Mouse (Mus musculus) limb, embryonic 11.5 days (tissue): ENCODE measurements around the gene Snrpf. TPM values are rescaled to one million over a fixed set of nuclear protein-coding genes. Genes with fewer than 3 reads are reported as not detected.

ENCODE experiments used
- ATAC-seq: fragments of 200-750 bp; cut with Nextera tagmentation; 2 replicates; pipeline ENCODE4 v1.8.0; 2017; ENCODE audit warnings: low read depth; ENCODE audit not compliant: insufficient number of reproducible peaks, low FRiP score, low TSS enrichment
- DNase-seq: peaks from one replicate; pipeline ENCODE4 v3.0.0-alpha.2; 2015; ENCODE audit warnings: low spot score
- H3K27ac ChIP-seq: fragments of 300-500 bp; sonication (generic); replicated peaks from 2 replicates; pipeline ENCODE4 v1.5.1; 2014; ENCODE audit warnings: low read depth, mild to moderate bottlenecking, low read length
- H3K27me3 ChIP-seq: fragments of 300-500 bp; sonication (generic); 2 replicates; pipeline ENCODE4 v1.6.1; 2014; ENCODE audit warnings: mild to moderate bottlenecking, low read length, mixed read lengths; ENCODE audit not compliant: control insufficient read depth, insufficient read depth
- H3K36me3 ChIP-seq: fragments of 300-500 bp; sonication (generic); 2 replicates; pipeline ENCODE4 v1.6.1; 2014; ENCODE audit warnings: mild to moderate bottlenecking, low read length, moderate library complexity, mixed read lengths; ENCODE audit not compliant: control insufficient read depth, insufficient read depth
- H3K4me1 ChIP-seq: fragments of 300-500 bp; sonication (generic); 2 replicates; pipeline ENCODE4 v1.6.1; 2014; ENCODE audit warnings: low read length, mixed read lengths; ENCODE audit not compliant: control insufficient read depth, insufficient read depth
- H3K4me2 ChIP-seq: fragments of 300-500 bp; sonication (generic); 2 replicates; pipeline ENCODE4 v1.6.1; 2014; ENCODE audit warnings: low read depth, mild to moderate bottlenecking, moderate library complexity; ENCODE audit not compliant: severe bottlenecking
- H3K4me3 ChIP-seq: fragments of 300-500 bp; sonication (generic); 2 replicates; pipeline ENCODE4 v1.5.1; 2014; ENCODE audit warnings: low read depth, low read length
- H3K9ac ChIP-seq: fragments of 300-500 bp; sonication (generic); 2 replicates; pipeline ENCODE4 v1.6.1; 2014; ENCODE audit warnings: mild to moderate bottlenecking, low read length
- H3K9me3 ChIP-seq: fragments of 300-500 bp; sonication (generic); 2 replicates; pipeline ENCODE4 v1.6.1; 2016; ENCODE audit warnings: low read length; ENCODE audit not compliant: control insufficient read depth
- WGBS: fragments of 180-500 bp; shearing (Covaris S2); extraction: QIAGEN DNeasy Blood & Tissue Kit; methylation state at CpG from one replicate; pipeline ENCODE4 v1.1.7; 2014; 5-methylcytosine and 5-hydroxymethylcytosine counted together
- polyA plus RNA-seq: library from polyadenylated mRNA; unstranded; fragments of >200 nt; fragmentation: Nextera tagmentation; extraction: Ambion mirVana; gene quantifications from 2 replicates; pipeline ENCODE4 v1.2.1, GENCODE M21; 2014

Snrpf gene
- polyA plus RNA-seq, 1 experiment from 2014 or later, result 200 TPM

- no peak overlapping the region for H3K4me2 ChIP-seq
- H3K4me1 ChIP-seq, result no peaks in the 10 kb centered on the region
- DNase-seq, result no peak
- WGBS, result 72% methylated on average over 3 of the region's 3 CpGs
- H3K27ac ChIP-seq, result no peak overlapping the region
- no peak for ATAC-seq
- no peaks in the 10 kb centered on the region for H3K36me3 ChIP-seq
- no peaks in the 10 kb centered on the region for H3K27me3 ChIP-seq
- H3K4me3 ChIP-seq, result no peak overlapping the region
- no peaks in the 10 kb centered on the region for H3K9me3 ChIP-seq
- H3K9ac ChIP-seq, result no peak overlapping the region
Observed at GRCm38 (mm10) chr10:93596641-93597040, 7.1 kb upstream of the Snrpf start.

DNA sequence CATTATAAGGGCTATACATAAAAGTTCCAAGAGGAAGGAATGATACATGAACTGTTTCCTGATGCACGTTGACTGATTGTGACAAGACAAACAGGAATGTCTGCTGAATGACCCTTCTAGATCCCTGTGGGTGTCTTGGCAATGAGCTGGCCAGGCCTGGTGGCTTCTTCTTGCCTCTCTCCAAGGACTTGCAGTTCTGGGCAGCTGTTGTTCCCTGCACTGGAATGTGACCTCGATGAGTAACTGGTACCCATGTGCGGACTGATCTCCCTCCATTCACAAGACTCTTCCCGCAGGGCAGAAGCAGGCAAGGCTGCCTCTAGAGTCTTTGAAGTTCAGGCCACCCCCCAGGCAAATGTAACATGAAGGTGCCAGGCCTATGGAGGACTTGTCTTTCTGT is 6.3 kb upstream of the Snrpf start:
- H3K36me3 ChIP-seq, result no peaks in the 10 kb centered on the region
- no peak overlapping the region for H3K4me2 ChIP-seq
- no peaks in the 10 kb centered on the region for H3K4me1 ChIP-seq
- H3K27ac ChIP-seq, result no peak overlapping the region
- no peak overlapping the region for H3K9ac ChIP-seq
- no peaks in the 10 kb centered on the region for H3K27me3 ChIP-seq
- ATAC-seq (no peak), DNase-seq (no peak)
- H3K9me3 ChIP-seq, result no peaks in the 10 kb centered on the region
- H3K4me3 ChIP-seq, result no peak overlapping the region
- WGBS, result 56% methylated on average over 4 of the region's 4 CpGs

- Histone ChIP-seq H3K4me3 (peak overlapping the region; percentile 37), H3K4me1 (no peaks in the 10 kb centered on the region), H3K4me2 (peak overlapping the region; percentile 71), H3K9me3 (no peaks in the 10 kb centered on the region), H3K36me3 (no peaks in the 10 kb centered on the region), H3K27me3 (no peaks in the 10 kb centered on the region), H3K27ac (no peak overlapping the region), H3K9ac (peak overlapping the region; percentile 43)
- ATAC-seq, result peak; percentile 76
- WGBS, result 2% methylated on average over 22 of the region's 22 CpGs
- DNase-seq, result peak; percentile 90
Observed at GRCm38 (mm10) chr10:93594022-93594482, 4.5 kb upstream of the Snrpf start.

- no peaks in the 10 kb centered on the region; the same call in 1 of the 2 replicates for H3K36me3 ChIP-seq
- no peak overlapping the region for H3K9ac ChIP-seq
- H3K4me2 ChIP-seq, result no peak overlapping the region
- DNase-seq (no peak), ATAC-seq (no peak)
- no peak overlapping the region for H3K4me3 ChIP-seq
- no peaks in the 10 kb centered on the region for H3K27me3 ChIP-seq
- H3K27ac ChIP-seq, result no peak overlapping the region
- WGBS, result 55% methylated on average over 12 of the region's 12 CpGs
- no peaks in the 10 kb centered on the region for H3K9me3 ChIP-seq
- peaks cover 9% of the 10 kb centered on the region for H3K4me1 ChIP-seq
Observed at GRCm38 (mm10) chr10:93592456-93592855, 3.0 kb upstream of the Snrpf start.

DNA sequence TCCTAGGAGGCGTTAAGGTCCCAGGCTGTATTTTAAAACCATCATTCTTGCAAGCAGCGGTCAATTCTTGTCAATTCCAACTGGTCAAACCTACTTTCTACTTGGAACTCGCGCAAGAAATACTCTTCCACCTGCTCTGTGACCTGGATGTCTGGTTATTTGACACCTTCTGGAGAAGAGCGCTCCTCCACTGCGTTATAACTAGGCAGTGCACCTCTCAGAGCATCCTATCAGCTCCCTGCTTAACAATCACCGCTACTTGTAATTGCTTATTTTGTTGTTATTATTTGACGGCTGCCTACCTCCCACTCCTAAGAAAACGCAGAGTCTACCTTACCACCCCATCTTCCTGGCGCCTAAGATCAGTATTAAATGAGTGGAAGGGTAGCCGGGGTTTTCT is 710 bp downstream of the Snrpf start:
- H3K4me3 ChIP-seq, result peak overlapping the region; percentile 66
- ATAC-seq (no peak), DNase-seq (no peak)
- 2% methylated on average over 11 of the region's 11 CpGs for WGBS
- H3K4me1 ChIP-seq, result peaks cover 9% of the 10 kb centered on the region
- peak overlapping the region; percentile 57; the same call in 1 of the 2 replicates for H3K27ac ChIP-seq
- peak overlapping the region; percentile 86 for H3K9ac ChIP-seq
- peaks cover 16% of the 10 kb centered on the region for H3K36me3 ChIP-seq
- no peaks in the 10 kb centered on the region; the same call in 1 of the 2 replicates for H3K27me3 ChIP-seq
- peak overlapping the region; percentile 84 for H3K4me2 ChIP-seq
- H3K9me3 ChIP-seq, result no peaks in the 10 kb centered on the region

DNA sequence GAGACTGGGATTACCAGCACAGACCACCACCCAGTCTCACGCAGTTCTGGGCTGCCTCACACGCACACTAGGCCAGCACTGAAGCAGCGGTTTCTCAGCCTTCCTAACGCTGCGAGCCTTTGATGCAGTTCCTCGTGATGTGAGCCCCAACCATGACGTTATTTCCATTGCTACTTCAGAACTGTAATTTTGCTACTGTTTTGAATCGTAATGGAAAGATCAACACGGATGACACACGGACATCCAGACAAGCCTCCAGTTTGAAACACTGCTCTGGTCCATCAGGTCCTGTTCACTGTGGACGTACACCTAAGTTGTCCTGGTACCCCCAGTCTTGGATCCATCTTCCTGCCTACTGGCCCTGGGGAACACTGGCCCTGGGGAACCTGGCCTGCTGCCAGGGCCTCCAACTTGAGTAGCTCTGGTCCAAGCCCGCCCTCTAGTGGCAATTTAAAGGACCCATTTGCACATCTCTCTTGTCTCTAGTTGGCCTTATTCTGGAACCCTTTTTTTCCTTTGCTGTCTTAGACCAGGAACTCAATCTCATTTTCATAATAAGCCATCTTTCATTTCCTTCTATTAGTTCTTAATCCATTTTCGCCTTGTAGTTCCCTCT is 12.1 kb downstream of the Snrpf start:
- no peak overlapping the region for H3K9ac ChIP-seq
- WGBS, result 69% methylated on average over 13 of the region's 13 CpGs
- peaks cover 5% of the 10 kb centered on the region; the same call in 1 of the 2 replicates for H3K36me3 ChIP-seq
- DNase-seq (peak; percentile 75), ATAC-seq (no peak)
- H3K27ac ChIP-seq, result no peak overlapping the region
- H3K4me3 ChIP-seq, result no peak overlapping the region
- H3K27me3 ChIP-seq, result no peaks in the 10 kb centered on the region
- H3K9me3 ChIP-seq, result no peaks in the 10 kb centered on the region
- H3K4me1 ChIP-seq, result no peaks in the 10 kb centered on the region
- H3K4me2 ChIP-seq, result no peak overlapping the region

DNA sequence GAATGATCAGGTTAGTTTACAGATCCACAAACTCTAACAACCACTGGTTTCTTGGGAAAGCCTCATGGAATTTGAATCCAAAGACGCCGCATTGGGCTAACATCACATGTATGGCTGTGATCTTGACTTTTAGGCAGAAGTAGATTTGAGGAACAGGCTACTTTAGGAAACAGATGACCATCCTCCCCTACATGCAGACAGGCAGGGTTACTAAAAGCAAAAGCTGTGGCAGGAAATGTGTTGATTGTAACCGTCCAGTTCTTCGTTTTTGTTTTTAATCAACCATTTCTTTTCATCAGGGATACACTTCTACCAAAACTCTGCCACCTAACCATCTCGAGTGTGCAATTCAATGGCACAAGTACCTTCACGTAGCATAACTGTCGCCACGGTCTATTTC is 13.5 kb downstream of the Snrpf start:
- Histone ChIP-seq H3K27ac (no peak overlapping the region), H3K4me1 (no peaks in the 10 kb centered on the region), H3K9me3 (no peaks in the 10 kb centered on the region), H3K9ac (no peak overlapping the region), H3K27me3 (no peaks in the 10 kb centered on the region), H3K4me3 (no peak overlapping the region), H3K36me3 (no peaks in the 10 kb centered on the region), H3K4me2 (no peak overlapping the region)
- DNase-seq (no peak), ATAC-seq (no peak)
- 95% methylated on average over 8 of the region's 8 CpGs for WGBS

DNA sequence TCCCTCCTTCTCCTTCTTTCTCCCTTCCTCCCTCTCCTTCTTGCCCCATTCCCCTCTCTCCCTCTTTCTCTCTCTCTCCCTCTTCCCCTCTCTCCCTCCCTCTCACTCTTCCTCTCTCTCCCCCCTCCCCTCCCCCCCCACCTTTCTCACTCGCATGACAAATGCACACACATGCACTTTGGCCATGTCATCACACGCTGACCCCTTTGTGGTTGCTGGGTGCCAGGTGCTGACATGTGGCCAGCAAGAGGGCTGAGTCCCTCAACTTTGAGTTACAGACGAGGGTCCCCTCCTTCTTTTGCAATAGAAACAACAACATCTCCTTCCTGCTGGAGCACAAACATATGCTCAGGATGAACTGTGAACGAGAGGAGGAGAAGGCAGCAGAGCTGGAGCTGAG is 14.5 kb downstream of the Snrpf start:
- no peak overlapping the region for H3K4me3 ChIP-seq
- DNase-seq, result no peak
- ATAC-seq, result no peak
- no peaks in the 10 kb centered on the region for H3K36me3 ChIP-seq
- H3K4me1 ChIP-seq, result no peaks in the 10 kb centered on the region
- H3K4me2 ChIP-seq, result no peak overlapping the region
- H3K9me3 ChIP-seq, result no peaks in the 10 kb centered on the region
- 60% methylated on average over 4 of the region's 4 CpGs for WGBS
- H3K9ac ChIP-seq, result no peak overlapping the region
- H3K27ac ChIP-seq, result no peak overlapping the region
- no peaks in the 10 kb centered on the region for H3K27me3 ChIP-seq

- WGBS, result 45% methylated on average over 2 of the region's 2 CpGs
- Histone ChIP-seq H3K4me3 (no peak overlapping the region), H3K27ac (no peak overlapping the region), H3K4me1 (no peaks in the 10 kb centered on the region), H3K9me3 (no peaks in the 10 kb centered on the region), H3K9ac (no peak overlapping the region), H3K27me3 (no peaks in the 10 kb centered on the region), H3K4me2 (no peak overlapping the region), H3K36me3 (no peaks in the 10 kb centered on the region)
- DNase-seq (no peak), ATAC-seq (no peak)
Observed at GRCm38 (mm10) chr10:93572209-93572608, 17.3 kb downstream of the Snrpf start.
